14 mouse cellular contexts compared by ENCODE assay signal in the genomic region with DNA sequence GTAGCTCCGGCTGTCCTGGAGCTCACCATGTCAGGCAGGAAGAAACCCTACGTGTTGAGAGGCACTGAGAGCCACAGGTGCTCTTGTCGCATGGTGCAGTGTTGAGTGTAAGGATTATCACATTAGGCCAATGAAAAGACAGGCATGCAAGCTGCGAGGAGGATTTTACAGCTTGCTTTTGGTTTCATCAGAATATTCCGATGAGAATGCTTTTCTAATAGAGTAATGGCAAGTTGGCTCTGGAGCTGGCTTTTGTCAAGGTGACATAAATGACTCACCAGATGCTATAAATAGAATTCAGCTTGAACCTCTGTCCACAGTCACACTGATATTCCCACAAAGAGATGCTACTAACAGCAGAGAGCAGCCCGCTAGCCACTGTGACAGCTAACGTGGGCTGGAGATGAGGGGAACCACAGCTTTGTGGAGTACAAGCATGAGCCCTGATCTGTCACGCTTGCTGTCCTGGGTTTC. TPM values are rescaled to one million over a fixed set of nuclear protein-coding genes. Genes with fewer than 3 reads are reported as not detected.
A peak's percentile ranks its signal among the peaks of the same experiment; 100 is the strongest.
DNase-seq lines count a peak whose midpoint lies in the region; ATAC-seq and TF ChIP-seq lines count a peak whose summit lies in the region.
"Had no signal": no experiment of that assay in that cellular context is flagged by ENCODE, and none has a peak within 500 bp of the region (broad histone marks: within the 10 kb centered on the region; RNA-seq: fewer than 3 reads in every experiment).

No protein-coding gene starts in this region.

- peak; percentile 47; the same call in 1 of the 2 replicates for TF ChIP-seq POLR2A in heart, adult 2 months (IDR thresholded peaks at IDR 0.05; ENCODE audit: insufficient read depth, low read depth, low read length)
- TF ChIP-seq POLR2A in embryonic fibroblast, embryonic 13.5 days (IDR thresholded peaks at IDR 0.05; ENCODE audit: low read depth, low read length) = 0 out of 2 replicates have a peak, but pooled peaks have one; percentile 2

- DNase-seq in heart, adult 2 months = no peak
- DNase-seq in heart, postnatal 36 days = no peak
- DNase-seq in gastrocnemius, postnatal 14 days = no peak
- no peak for DNase-seq in embryo, embryonic 9.5 days (ENCODE audit: extremely low spot score)
- no peak for DNase-seq in kidney, postnatal 14 days
- DNase-seq: layer of hippocampus, adult 9-11 months; lung, adult 2 months had no signal

- no peak for TF ChIP-seq EP300 in heart, adult 2 months (IDR thresholded peaks at IDR 0.05; ENCODE audit: insufficient read depth, low read depth, low read length)

- H3K4me1 ChIP-seq in heart, adult 2 months (ENCODE audit: control insufficient read depth, insufficient read depth, low read length) = peaks cover 7% of the 10 kb centered on the region
- H3K4me1 ChIP-seq in embryonic fibroblast, embryonic 13.5 days (ENCODE audit: control insufficient read depth, insufficient read depth, low read length) = no peaks in the 10 kb centered on the region; the same call in 1 of the 2 replicates
- H3K4me1 ChIP-seq: midbrain, embryonic 12.5 days had no signal

- H3K79me2 ChIP-seq in heart, adult 2 months (replicated peaks; ENCODE audit: control insufficient read depth, insufficient read depth, low read length) = no peaks in the 10 kb centered on the region

- TF ChIP-seq CTCF in heart, adult 2 months (IDR thresholded peaks at IDR 0.05) = no peak
- TF ChIP-seq CTCF in embryonic fibroblast, embryonic 13.5 days (IDR thresholded peaks at IDR 0.05; ENCODE audit: borderline replicate concordance, insufficient read depth, low read length) = no peak

- H3K4me3 ChIP-seq in heart, adult 2 months = no peak overlapping the region
- no peak overlapping the region for H3K4me3 ChIP-seq in embryonic fibroblast, embryonic 13.5 days (ENCODE audit: insufficient read depth, low read length)
- H3K4me3 ChIP-seq: limb, embryonic 12.5 days; midbrain, embryonic 12.5 days; neural tube, embryonic 15.5 days had no signal

- peak; percentile 19 for ATAC-seq in CD4-positive, CD25-positive, alpha-beta regulatory T cell, adult 4 months
- ATAC-seq in inflammation-experienced regulatory T-cells, adult 6 months = peak; percentile 19
- ATAC-seq: hindbrain, embryonic 16.5 days had no signal

- no peaks in the 10 kb centered on the region for H3K36me3 ChIP-seq in heart, adult 2 months (ENCODE audit: control insufficient read depth, insufficient read depth, low read length)
- H3K36me3 ChIP-seq: limb, embryonic 12.5 days; midbrain, embryonic 12.5 days; neural tube, embryonic 15.5 days had no signal

- no peak overlapping the region for H3K9ac ChIP-seq in heart, adult 2 months (ENCODE audit: low read depth, low read length)
- H3K9ac ChIP-seq: limb, embryonic 12.5 days; midbrain, embryonic 12.5 days; neural tube, embryonic 15.5 days had no signal

- WGBS in heart, adult 2 months = 31% methylated on average over 8 of the region's 8 CpGs

- intact Hi-C loops in heart, adult 2 months (cut with DNase I) = no loop called here
- intact Hi-C loops in heart, postnatal 36 days (cut with DNase I) = loop anchor here (5.0 kb wide), 1 partner anchor 37 kb away; a partner anchor contains a TSS
- intact Hi-C loops in gastrocnemius, postnatal 14 days (cut with DNase I; ENCODE audit: low total_unique reads) = no loop called here

- peak overlapping the region; percentile 70 for H3K27ac ChIP-seq in heart, adult 2 months
- peak overlapping the region; percentile 20 for H3K27ac ChIP-seq in embryonic fibroblast, embryonic 13.5 days (ENCODE audit: insufficient read depth, low read length)
- H3K27ac ChIP-seq: limb, embryonic 12.5 days; midbrain, embryonic 12.5 days; neural tube, embryonic 15.5 days had no signal

- no peaks in the 10 kb centered on the region for H3K27me3 ChIP-seq in heart, adult 2 months (ENCODE audit: control insufficient read depth, insufficient read depth, low read length)
- H3K27me3 ChIP-seq: limb, embryonic 12.5 days; midbrain, embryonic 12.5 days; neural tube, embryonic 15.5 days had no signal

RNA-seq across cellular contexts. Expression of a gene that starts 38.7 kb away (rescaled TPM):
- 100 to 1,000 TPM; 204 to 256 TPM for total RNA-seq in heart, adult 2 months (2021)
- 39.0 and 62.8 TPM in 2 replicates for polyA plus RNA-seq in heart, adult 2 months (2012; rRNA removed)
- total RNA-seq in heart, postnatal 36 days (2021) = 100 to 1,000 TPM; 203 to 252 TPM
- polyA plus RNA-seq in CD4-positive, CD25-positive, alpha-beta regulatory T cell, adult 4 months (2017; shearing (Covaris generic)) = 10 to 100 TPM; 52.9 to 65.9 TPM
- 363 and 515 TPM in 2 replicates for polyA plus RNA-seq in embryonic fibroblast, embryonic 13.5 days (2011; ENCODE audit: insufficient read length, low read depth, missing spikeins)
- 10 to 100 TPM; 14.1 to 58.2 (median 51.0) TPM for polyA plus RNA-seq in inflammation-experienced regulatory T-cells, adult 6 months (2017; shearing (Covaris generic))
- 100 to 1,000 TPM; 112 to 121 TPM for total RNA-seq in gastrocnemius, postnatal 14 days (2021)
